In the genomic region with DNA sequence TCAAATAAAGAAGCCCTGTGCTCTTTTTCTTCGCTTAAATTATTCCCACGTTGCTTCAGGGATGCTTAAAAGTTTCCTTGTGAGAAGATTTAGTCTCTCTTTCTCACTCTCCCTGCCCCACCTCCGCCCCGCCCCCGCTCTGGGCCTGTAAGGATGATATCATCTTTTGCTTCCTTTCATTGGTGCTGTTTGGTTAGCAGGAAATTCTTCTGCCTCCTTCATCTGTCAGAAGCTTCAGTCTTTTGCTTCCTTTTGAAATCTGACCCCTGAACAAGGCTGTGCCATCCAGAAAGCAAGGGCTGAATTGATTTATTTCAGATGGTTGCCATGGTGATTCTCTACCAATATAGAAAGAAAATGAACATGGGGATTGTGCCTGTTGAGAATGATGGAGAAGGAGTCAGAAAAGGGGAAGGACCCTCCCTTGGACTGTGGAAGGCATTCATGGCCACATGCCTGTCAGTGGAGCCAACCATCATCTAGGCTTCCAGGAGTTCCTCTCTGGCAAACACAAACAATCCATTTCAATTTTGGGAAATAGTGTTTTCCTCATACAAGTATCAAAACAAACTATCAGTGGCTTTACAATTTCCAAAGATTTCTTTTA, we compare ENCODE assay signal across 9 mouse cellular contexts.
DNase-seq lines count a peak whose midpoint lies in the region; ATAC-seq and TF ChIP-seq lines count a peak whose summit lies in the region.
"Had no signal": no experiment of that assay in that cellular context is flagged by ENCODE, and none has a peak within 500 bp of the region (broad histone marks: within the 10 kb centered on the region; RNA-seq: fewer than 3 reads in every experiment).

No protein-coding gene starts in this region.

- no peak for TF ChIP-seq CTCF in forebrain, postnatal 0 days (IDR thresholded peaks at IDR 0.05; ENCODE audit: low read depth)

- no peak overlapping the region for H3K4me3 ChIP-seq in forebrain, postnatal 0 days (ENCODE audit: low read depth, low read length)

- no peaks in the 10 kb centered on the region for H3K36me3 ChIP-seq in forebrain, postnatal 0 days (ENCODE audit: insufficient read depth)

- H3K4me1 ChIP-seq in forebrain, postnatal 0 days (ENCODE audit: insufficient read depth): peaks cover 6% of the 10 kb centered on the region; the same call in 1 of the 2 replicates

- no peaks in the 10 kb centered on the region for H3K9me3 ChIP-seq in forebrain, postnatal 0 days (ENCODE audit: low read length)

- no peak overlapping the region for H3K27ac ChIP-seq in forebrain, postnatal 0 days (ENCODE audit: low read depth, low read length)
- H3K27ac ChIP-seq: liver, embryonic 14.5 days had no signal

- ATAC-seq in forebrain, postnatal 0 days: peak; percentile 35; the same call in 1 of the 2 replicates

- peak; percentile 31 for DNase-seq in thymus, postnatal 0 days (ENCODE audit: low spot score)
- DNase-seq in thymus, adult 18-20 months: no peak
- DNase-seq in forebrain, postnatal 0 days: peak; percentile 39
- DNase-seq in mesoderm, embryonic 11.5 days (ENCODE audit: low read depth, low spot score): peak; percentile 84
- DNase-seq in thymus, postnatal 4 days: peak; percentile 71
- DNase-seq in ovary, adult 18-20 months (ENCODE audit: low spot score): no peak
- no peak for DNase-seq in cerebellum, adult 11-12 months
- DNase-seq in kidney, postnatal 25 days: no peak

- H3K4me2 ChIP-seq in forebrain, postnatal 0 days (ENCODE audit: low read depth): no peak overlapping the region

- H3K27me3 ChIP-seq in forebrain, postnatal 0 days (ENCODE audit: insufficient read depth, low read length): no peaks in the 10 kb centered on the region

- no peak overlapping the region for H3K9ac ChIP-seq in forebrain, postnatal 0 days
- H3K9ac ChIP-seq: liver, embryonic 14.5 days had no signal

- 9% methylated on average over 5 of the region's 5 CpGs for WGBS in forebrain, postnatal 0 days

Comparison
In these comparisons a context has a peak if more than half of its experiments do, and no peak if none do; other contexts are left out.
1. DNase-seq: peak in thymus, postnatal 0 days (single experiment), forebrain, postnatal 0 days (single experiment), mesoderm, embryonic 11.5 days (single experiment) and thymus, postnatal 4 days (single experiment); none in thymus, adult 18-20 months (0 of 2), ovary, adult 18-20 months (single experiment), cerebellum, adult 11-12 months (single experiment) and kidney, postnatal 25 days (0 of 2).